Mouse (Mus musculus): Measurements from ENCODE around the gene Metap1d.

GRCm38 (mm10) chr2:71473830-71474229 lies 20.8 kb downstream of the Metap1d start:
- TF ChIP-seq CTCF (IDR thresholded peaks at IDR 0.05; ENCODE audit: extremely low read depth, insufficient read depth, low read length) (no peak), POLR2A (IDR thresholded peaks at IDR 0.05; ENCODE audit: extremely low read depth, insufficient read depth, low read length) (no peak)

Measured in cortical plate, adult 2 months (tissue).